Mouse (Mus musculus) C2C12 (cell line): ENCODE data around the gene Sepsecs.
"Not testable (repeated sequence)": the region's sequence is repeated elsewhere in the genome, so short reads cannot be mapped to it uniquely, and the experiment has no call there.

Experiments
- CEBPB ChIP-seq: IDR thresholded peaks from one replicate; pipeline ENCODE4 v1.6.1; 2011; ENCODE audit warnings: low read depth, mild to moderate bottlenecking, control low read depth, moderate library complexity
- CTCF ChIP-seq: IDR thresholded peaks from one replicate; pipeline ENCODE4 v1.5.1; 2011; ENCODE audit not compliant: control insufficient read depth, insufficient read depth, insufficient read length
- FOSL1 ChIP-seq: IDR thresholded peaks from one replicate; pipeline ENCODE4 v1.8.0; 2011; ENCODE audit warnings: mild to moderate bottlenecking, low read length; ENCODE audit not compliant: poor library complexity, insufficient read depth, severe bottlenecking
- MAX ChIP-seq: IDR thresholded peaks from one replicate; pipeline ENCODE4 v1.6.1; 2011; ENCODE audit warnings: mild to moderate bottlenecking, control low read depth
- MYOD1 ChIP-seq: IDR thresholded peaks from one replicate; pipeline ENCODE4 v1.6.1; 2011; ENCODE audit warnings: low read depth; ENCODE audit not compliant: control insufficient read depth, insufficient read length
- MYOG ChIP-seq: IDR thresholded peaks from one replicate; pipeline ENCODE4 v1.6.1; 2011; ENCODE audit not compliant: control insufficient read depth, insufficient read length; ENCODE audit errors: extremely low read depth
- USF1 ChIP-seq: IDR thresholded peaks from one replicate; pipeline ENCODE4 v1.6.1; 2011; ENCODE audit warnings: low read depth, mild to moderate bottlenecking, control low read depth, moderate library complexity

GRCm38 (mm10) chr5:52697882-52698440 lies 28.5 kb upstream of the Sepsecs start:
- not testable (repeated sequence) for TF ChIP-seq CTCF, USF1, CEBPB, FOSL1, MYOG, MYOD1, MAX
